Mouse (Mus musculus) heart, embryonic 14.5 days (tissue): ENCODE measurements around the gene Gdpd1. TPM values are rescaled to one million over a fixed set of nuclear protein-coding genes. Genes with fewer than 3 reads are reported as not detected.

Experiments
- ATAC-seq: fragments of 200-750 bp; cut with Nextera tagmentation; 2 replicates; pipeline ENCODE4 v1.8.0; 2017; ENCODE audit warnings: low read depth, moderate TSS enrichment; ENCODE audit not compliant: insufficient number of reproducible peaks, insufficient read depth, low FRiP score
- H3K27ac ChIP-seq, 2 experiments: fragments of 200-500 bp in 1 of 2; fragments of 300-500 bp in 1 of 2; sonication (generic) in 1 of 2; replicated peaks in 1 of 2; 2 replicates each; pipeline ENCODE4 v1.5.1; 2012 to 2014; ENCODE audit warnings: low read depth in 2 of 2, low read length in 2 of 2, control low read depth in 1 of 2, mild to moderate bottlenecking in 1 of 2, mixed read lengths in 1 of 2; ENCODE audit not compliant: control insufficient read depth in 1 of 2, insufficient read depth in 1 of 2
- H3K27me3 ChIP-seq: fragments of 300-500 bp; sonication (generic); 2 replicates; pipeline ENCODE4 v1.6.1; 2014; ENCODE audit warnings: mild to moderate bottlenecking, low read length, control low read depth; ENCODE audit not compliant: control insufficient read depth, insufficient read depth
- H3K36me3 ChIP-seq: fragments of 300-500 bp; sonication (generic); 2 replicates; pipeline ENCODE4 v1.6.1; 2014; ENCODE audit warnings: mild to moderate bottlenecking, control low read depth, low read length, mixed read lengths; ENCODE audit not compliant: control insufficient read depth, insufficient read depth
- H3K4me1 ChIP-seq, 2 experiments: fragments of 200-500 bp in 1 of 2; fragments of 300-500 bp in 1 of 2; sonication (generic) in 1 of 2; 2 replicates each; pipeline ENCODE4 v1.6.1; 2012 to 2014; ENCODE audit warnings: low read length in 2 of 2, control low read depth in 1 of 2, mixed read lengths in 1 of 2; ENCODE audit not compliant: control insufficient read depth in 2 of 2, insufficient read depth in 2 of 2
- H3K4me2 ChIP-seq: fragments of 300-500 bp; sonication (generic); 2 replicates; pipeline ENCODE4 v1.6.1; 2014; ENCODE audit warnings: mild to moderate bottlenecking, low read length
- H3K4me3 ChIP-seq, 2 experiments: fragments of 200-500 bp in 1 of 2; fragments of 300-500 bp in 1 of 2; sonication (generic) in 1 of 2; 2 replicates each; pipeline ENCODE4 v1.5.1; 2012 to 2014; ENCODE audit warnings: low read length in 2 of 2, mild to moderate bottlenecking in 2 of 2, control low read depth in 1 of 2, low read depth in 1 of 2, moderate library complexity in 1 of 2; ENCODE audit not compliant: control insufficient read depth in 1 of 2, insufficient read depth in 1 of 2
- H3K9ac ChIP-seq: fragments of 300-500 bp; sonication (generic); 2 replicates; pipeline ENCODE4 v1.6.1; 2014; ENCODE audit warnings: mild to moderate bottlenecking, low read length
- H3K9me3 ChIP-seq: fragments of 300-500 bp; sonication (generic); 2 replicates; pipeline ENCODE4 v1.6.1; 2016; ENCODE audit warnings: low read length, control low read depth; ENCODE audit not compliant: control insufficient read depth
- WGBS: fragments of 180-500 bp; shearing (Covaris S2); extraction: QIAGEN DNeasy Blood & Tissue Kit; methylation state at CpG from one replicate; pipeline ENCODE4 v1.1.7; 2014; 5-methylcytosine and 5-hydroxymethylcytosine counted together
- polyA plus RNA-seq: library from polyadenylated mRNA; unstranded; fragments of >200 nt; fragmentation: Nextera tagmentation; extraction: Ambion mirVana; gene quantifications from 2 replicates; pipeline ENCODE4 v1.2.1, GENCODE M21; 2014

The Gdpd1 gene
- polyA plus RNA-seq, 1 experiment from 2014 or later = 30.1 TPM

GRCm38 (mm10) chr11:87087142-87087541, 13.3 kb upstream of the Gdpd1 start:
- Histone ChIP-seq H3K4me3 (peak overlapping the region; percentile 66 to 86; a peak in 3 of 4 replicates), H3K9ac (peak overlapping the region; percentile 92; the same call in 1 of the 2 replicates), H3K27ac (peak overlapping the region; percentile 61 to 67; a peak in 2 of 4 replicates), H3K9me3 (no peaks in the 10 kb centered on the region), H3K4me2 (peak overlapping the region; percentile 95), H3K27me3 (no peaks in the 10 kb centered on the region), H3K4me1 (peaks cover 10 to 19% of the 10 kb centered on the region in 2 experiments), H3K36me3 (peaks cover 59% of the 10 kb centered on the region)
- 39% methylated on average over 2 of the region's 2 CpGs for WGBS
- ATAC-seq = no peak

GRCm38 (mm10) chr11:87086290-87086984, 12.6 kb upstream of the Gdpd1 start, which contains the start of gene Smg8:
Gene Smg8, minus strand, starts transcription at chr11:87086774.
- peaks cover 59% of the 10 kb centered on the region for H3K36me3 ChIP-seq
- peak; percentile 61; the same call in 1 of the 2 replicates for ATAC-seq

GRCm38 (mm10) chr11:87085461-87085860, 11.6 kb upstream of the Gdpd1 start:
- H3K9me3 ChIP-seq = no peaks in the 10 kb centered on the region
- H3K4me2 ChIP-seq = peak overlapping the region; percentile 95
- H3K27me3 ChIP-seq = no peaks in the 10 kb centered on the region
- H3K4me3 ChIP-seq = peak overlapping the region; percentile 66 to 86; a peak in 3 of 4 replicates
- 88% methylated on average over 13 of the region's 13 CpGs for WGBS
- H3K4me1 ChIP-seq = peaks cover 10 to 19% of the 10 kb centered on the region in 2 experiments
- no peak overlapping the region for H3K27ac ChIP-seq
- H3K36me3 ChIP-seq = peaks cover 60% of the 10 kb centered on the region
- H3K9ac ChIP-seq = peak overlapping the region; percentile 92; the same call in 1 of the 2 replicates
- no peak for ATAC-seq

More at GRCm38 (mm10) chr11:87086290-87086984, 12.6 kb upstream of the Gdpd1 start, which contains the start of gene Smg8:
- Histone ChIP-seq H3K4me3 (peak within 1 kb of the TSS; percentile 66 to 86), H3K27me3 (no peaks in the 10 kb centered on the region), H3K4me1 (peaks cover 10 to 19% of the 10 kb centered on the region in 2 experiments), H3K9me3 (no peaks in the 10 kb centered on the region), H3K4me2 (peak within 1 kb of the TSS; percentile 95), H3K9ac (peak within 1 kb of the TSS; percentile 92), H3K27ac (peak within 1 kb of the TSS; percentile 61 to 67; a peak in 3 of 4 replicates)
- under 1% methylated on average over 43 of the region's 43 CpGs for WGBS

GRCm38 (mm10) chr11:87083712-87084111, 9.8 kb upstream of the Gdpd1 start:
- Histone ChIP-seq H3K27me3 (no peaks in the 10 kb centered on the region), H3K9ac (no peak overlapping the region), H3K4me3 (no peak overlapping the region), H3K9me3 (no peaks in the 10 kb centered on the region), H3K36me3 (peaks cover 64% of the 10 kb centered on the region), H3K4me1 (peaks cover 10 to 19% of the 10 kb centered on the region in 2 experiments), H3K27ac (no peak overlapping the region), H3K4me2 (no peak overlapping the region)
- ATAC-seq = no peak
- 80% methylated on average over 1 of the region's 1 CpGs for WGBS

- H3K36me3 ChIP-seq = peaks cover 25% of the 10 kb centered on the region
- peak overlapping the region; percentile 81 to 86 for H3K27ac ChIP-seq
- H3K4me1 ChIP-seq = peaks cover 0 to 2% of the 10 kb centered on the region in 2 experiments; a peak in 2 of 4 replicates
- H3K27me3 ChIP-seq = no peaks in the 10 kb centered on the region
- peak; percentile 69 for ATAC-seq
- 1% methylated on average over 24 of the region's 24 CpGs for WGBS
- peak overlapping the region; percentile 91 for H3K9ac ChIP-seq
- peak overlapping the region; percentile 96 for H3K4me2 ChIP-seq
- H3K4me3 ChIP-seq = peak overlapping the region; percentile 68 to 72
- no peaks in the 10 kb centered on the region for H3K9me3 ChIP-seq
Measured at GRCm38 (mm10) chr11:87073343-87073865, 458 bp downstream of the Gdpd1 start.

GRCm38 (mm10) chr11:87062087-87062486, 11.8 kb downstream of the Gdpd1 start:
- Histone ChIP-seq H3K9me3 (no peaks in the 10 kb centered on the region), H3K4me1 (no peaks in the 10 kb centered on the region), H3K27me3 (no peaks in the 10 kb centered on the region), H3K9ac (no peak overlapping the region), H3K4me3 (no peak overlapping the region), H3K4me2 (no peak overlapping the region), H3K27ac (no peak overlapping the region), H3K36me3 (peaks cover 34% of the 10 kb centered on the region)
- WGBS = 72% methylated on average over 3 of the region's 3 CpGs
- no peak for ATAC-seq

- no peak overlapping the region for H3K4me3 ChIP-seq
- H3K27me3 ChIP-seq = no peaks in the 10 kb centered on the region
- H3K9me3 ChIP-seq = no peaks in the 10 kb centered on the region
- H3K4me1 ChIP-seq = no peaks in the 10 kb centered on the region
- peaks cover 47% of the 10 kb centered on the region for H3K36me3 ChIP-seq
- H3K4me2 ChIP-seq = no peak overlapping the region
- no peak for ATAC-seq
- H3K27ac ChIP-seq = no peak overlapping the region
- 95% methylated on average over 2 of the region's 2 CpGs for WGBS
- no peak overlapping the region for H3K9ac ChIP-seq
Measured at GRCm38 (mm10) chr11:87060410-87060809, 13.5 kb downstream of the Gdpd1 start.
